Comparison of ENCODE assay signal across 8 mouse cellular contexts in the genomic region with DNA sequence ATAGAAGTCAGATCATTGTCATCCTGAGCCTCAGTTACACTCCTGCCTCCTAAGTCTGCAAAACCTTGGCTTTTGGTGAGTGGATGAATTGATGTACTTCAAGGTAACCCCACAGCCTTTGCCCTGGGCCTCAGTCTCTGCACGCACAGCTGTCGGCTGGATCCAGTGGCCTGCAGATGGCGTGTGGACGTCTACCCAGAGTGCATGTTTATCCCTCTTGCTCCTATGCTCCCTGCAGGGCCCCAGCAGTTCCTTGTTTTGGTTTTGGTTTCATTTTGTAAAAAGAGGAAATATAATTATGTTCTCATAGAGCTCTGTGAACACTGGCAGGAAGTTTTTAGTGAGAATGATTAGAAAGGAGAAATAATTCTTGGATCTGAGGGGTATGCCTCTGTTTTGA. TPM values are rescaled to one million over a fixed set of nuclear protein-coding genes. Genes with fewer than 3 reads are reported as not detected.
A peak's percentile ranks its signal among the peaks of the same experiment; 100 is the strongest.
DNase-seq lines count a peak whose midpoint lies in the region; ATAC-seq and TF ChIP-seq lines count a peak whose summit lies in the region.

No protein-coding gene starts in this region.

- peak; percentile 58; the same call in 1 of the 2 replicates for TF ChIP-seq CTCF in spleen, adult 2 months (IDR thresholded peaks at IDR 0.05; ENCODE audit: extremely low read depth, insufficient read depth, insufficient read length, insufficient replicate concordance)

- H3K27me3 ChIP-seq in liver, embryonic 15.5 days, result no peaks in the 10 kb centered on the region
- H3K27me3 ChIP-seq in spleen, adult 2 months (ENCODE audit: control insufficient read depth, insufficient read depth, low read length), result no peaks in the 10 kb centered on the region

- ATAC-seq in liver, embryonic 15.5 days (ENCODE audit: insufficient read depth), result peak; percentile 52; the same call in 1 of the 2 replicates

- H3K36me3 ChIP-seq in liver, embryonic 15.5 days (replicated peaks), result no peaks in the 10 kb centered on the region; the same call in 1 of the 2 replicates
- H3K36me3 ChIP-seq in spleen, adult 2 months (ENCODE audit: control insufficient read depth, insufficient read depth, low read length), result no peaks in the 10 kb centered on the region

- no peak overlapping the region for H3K27ac ChIP-seq in liver, embryonic 15.5 days (replicated peaks)
- H3K27ac ChIP-seq in spleen, adult 2 months (ENCODE audit: insufficient read depth, low read length), result peak overlapping the region; percentile 49

- 7% methylated on average over 4 of the region's 4 CpGs for WGBS in liver, embryonic 15.5 days (ENCODE audit: insufficient replicate concordance)
- WGBS in spleen, adult 2 months, result 6% methylated on average over 4 of the region's 4 CpGs

- no peak overlapping the region for H3K4me3 ChIP-seq in liver, embryonic 15.5 days (replicated peaks)
- no peak overlapping the region for H3K4me3 ChIP-seq in spleen, adult 2 months (ENCODE audit: extremely low read depth, insufficient read depth, insufficient read length)

- no peaks in the 10 kb centered on the region for H3K9me3 ChIP-seq in liver, embryonic 15.5 days (replicated peaks)

- H3K9ac ChIP-seq in liver, embryonic 15.5 days, result no peak overlapping the region

- no peak for TF ChIP-seq POLR2A in spleen, adult 2 months (IDR thresholded peaks at IDR 0.05; ENCODE audit: low read depth, low read length)

- no peak overlapping the region for H3K4me2 ChIP-seq in liver, embryonic 15.5 days

- peaks cover 4% of the 10 kb centered on the region; the same call in 1 of the 2 replicates for H3K4me1 ChIP-seq in liver, embryonic 15.5 days (replicated peaks)
- H3K4me1 ChIP-seq in spleen, adult 2 months (ENCODE audit: control insufficient read depth, insufficient read depth, insufficient read length), result peaks cover 11% of the 10 kb centered on the region

- intact Hi-C loops in left cerebral cortex, postnatal 4 days (cut with DNase I), result no loop called here

- DNase-seq in left cerebral cortex, postnatal 4 days, result peak; percentile 36
- DNase-seq in left cerebral cortex, adult 9 months (ENCODE audit: low spot score in 2 of 2), result no peak
- peak; percentile 67 for DNase-seq in brain, adult 2 months (ENCODE audit: low read depth, low spot score)
- DNase-seq in heart, postnatal 4 days, result peak; percentile 60
- DNase-seq in spleen, adult 2 months (ENCODE audit: low read depth in 1 of 2, low spot score in 2 of 2), result peak; percentile 53 to 66
- no peak for DNase-seq in cerebellum, adult 9-11 months
- DNase-seq in right cerebral cortex, postnatal 25 days, result no peak

RNA-seq across cellular contexts. Expression of a gene that starts 46.4 kb away (rescaled TPM):
- 100 to 1,000 TPM; 184 to 206 TPM for total RNA-seq in left cerebral cortex, postnatal 4 days (2021)
- total RNA-seq in heart, postnatal 4 days (2021), result 100 to 1,000 TPM; 118 TPM
- polyA plus RNA-seq in liver, embryonic 15.5 days (2015; fragmentation: Nextera tagmentation; extraction: Ambion mirVana), result 21.8 TPM in 2 replicates
- polyA plus RNA-seq in spleen, adult 2 months (2012; rRNA removed), result 19.3 and 22.4 TPM in 2 replicates

Comparison
In these comparisons a context has a peak if more than half of its experiments do, and no peak if none do; other contexts are left out.
1. DNase-seq: peak in left cerebral cortex, postnatal 4 days (single experiment), brain, adult 2 months (single experiment), heart, postnatal 4 days (single experiment) and spleen, adult 2 months (2 of 2); none in left cerebral cortex, adult 9 months (0 of 2), cerebellum, adult 9-11 months (single experiment) and right cerebral cortex, postnatal 25 days (single experiment).